In the genomic region with DNA sequence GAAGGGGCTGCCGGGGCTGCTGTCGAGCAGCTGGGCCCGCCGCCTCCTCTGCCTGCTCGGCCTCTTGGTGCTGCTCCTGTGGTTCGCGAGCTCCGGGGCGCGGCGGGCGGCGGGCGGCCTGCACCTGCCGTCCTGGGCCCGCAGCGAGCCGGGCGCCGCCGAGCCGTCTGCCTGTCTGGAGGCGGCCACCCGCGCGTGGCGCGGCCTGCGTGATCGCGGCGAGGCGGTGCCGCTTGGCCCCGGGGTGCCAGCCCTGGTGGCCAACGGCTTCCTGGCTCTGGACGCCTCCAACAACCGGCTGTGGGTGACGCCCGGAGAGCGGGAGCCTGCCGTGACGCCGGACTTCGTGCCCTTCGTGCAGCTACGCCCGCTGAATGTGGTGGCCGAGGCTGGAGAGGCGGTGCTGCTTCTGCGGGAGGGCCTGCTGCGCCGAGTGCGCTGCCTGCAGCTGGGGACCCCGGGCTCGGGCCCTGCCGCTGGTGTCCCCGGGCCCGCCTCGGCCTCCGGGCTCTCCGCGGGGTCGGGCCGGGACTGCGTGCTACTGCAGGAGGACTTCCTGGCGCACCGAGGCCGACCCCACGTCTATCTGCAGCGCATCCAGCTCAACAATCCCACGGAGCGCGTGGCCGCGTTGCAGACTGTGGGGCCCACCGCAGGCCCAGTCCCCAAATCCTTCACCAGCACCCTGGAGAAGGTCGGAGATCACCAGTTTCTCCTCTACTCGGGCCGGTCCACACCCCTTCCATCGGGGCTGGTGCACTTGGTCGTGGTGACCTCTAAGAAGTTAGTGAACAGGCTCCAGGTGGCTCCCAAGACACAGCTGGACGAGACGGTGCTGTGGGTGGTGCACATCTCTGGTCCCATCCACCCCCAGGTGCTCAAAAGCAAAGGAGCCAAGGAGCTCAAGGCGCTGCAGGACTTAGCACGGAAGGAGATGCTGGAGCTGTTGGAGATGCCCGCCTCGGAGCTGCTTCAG, we compare ENCODE assay signal across 7 mouse cellular contexts. TPM values are rescaled to one million over a fixed set of nuclear protein-coding genes. Genes with fewer than 3 reads are reported as not detected.
DNase-seq lines count a peak whose midpoint lies in the region; ATAC-seq and TF ChIP-seq lines count a peak whose summit lies in the region.

No protein-coding gene starts in this region.

- H3K4me3 ChIP-seq in lung, adult 2 months (replicated peaks; ENCODE audit: extremely low read depth, low read depth, low read length), result peak overlapping the region; percentile 80
- H3K4me3 ChIP-seq in heart, embryonic 14.5 days (ENCODE audit: control insufficient read depth in 1 of 2, insufficient read depth in 1 of 2, low read depth in 1 of 2, low read length in 2 of 2), result peak overlapping the region; percentile 92 to 95
- peak overlapping the region; percentile 89 for H3K4me3 ChIP-seq in limb, embryonic 11.5 days (ENCODE audit: low read depth, low read length)
- peak overlapping the region; percentile 96 for H3K4me3 ChIP-seq in midbrain, postnatal 0 days (ENCODE audit: low read depth, low read length)

- peak; percentile 29; the same call in 1 of the 2 replicates for ATAC-seq in heart, embryonic 14.5 days (ENCODE audit: insufficient number of reproducible peaks, insufficient read depth, low FRiP score, low read depth)
- ATAC-seq in limb, embryonic 11.5 days (ENCODE audit: insufficient number of reproducible peaks, low FRiP score, low TSS enrichment, low read depth), result peak; percentile 18; the same call in 1 of the 2 replicates
- peak; percentile 54 for ATAC-seq in midbrain, postnatal 0 days (ENCODE audit: low FRiP score)

- H3K4me1 ChIP-seq in lung, adult 2 months (ENCODE audit: control insufficient read depth, insufficient read depth, low read length), result peaks cover 22% of the 10 kb centered on the region
- H3K4me1 ChIP-seq in heart, embryonic 14.5 days (ENCODE audit: control insufficient read depth in 2 of 2, insufficient read depth in 2 of 2, low read length in 2 of 2), result peaks cover 32 to 46% of the 10 kb centered on the region in 2 experiments
- H3K4me1 ChIP-seq in limb, embryonic 11.5 days (ENCODE audit: control insufficient read depth, insufficient read depth, low read length), result peaks cover 15% of the 10 kb centered on the region
- peaks cover 8% of the 10 kb centered on the region; the same call in 1 of the 2 replicates for H3K4me1 ChIP-seq in midbrain, postnatal 0 days (ENCODE audit: insufficient read depth, low read length)

- peak overlapping the region; percentile 91 for H3K9ac ChIP-seq in heart, embryonic 14.5 days (ENCODE audit: low read length)
- H3K9ac ChIP-seq in limb, embryonic 11.5 days (ENCODE audit: low read length), result peak overlapping the region; percentile 74
- peak overlapping the region; percentile 80 for H3K9ac ChIP-seq in midbrain, postnatal 0 days (replicated peaks; ENCODE audit: low read length, poor library complexity, severe bottlenecking)

- no peak for TF ChIP-seq CTCF in lung, adult 2 months (IDR thresholded peaks at IDR 0.05; ENCODE audit: insufficient read depth, low read length)
- TF ChIP-seq CTCF in midbrain, postnatal 0 days (IDR thresholded peaks at IDR 0.05), result no peak

- peak overlapping the region; percentile 97 for H3K4me2 ChIP-seq in heart, embryonic 14.5 days (ENCODE audit: low read length)
- peak overlapping the region; percentile 98 for H3K4me2 ChIP-seq in limb, embryonic 11.5 days (ENCODE audit: low read depth, severe bottlenecking)
- peak overlapping the region; percentile 99 for H3K4me2 ChIP-seq in midbrain, postnatal 0 days (ENCODE audit: low read depth, low read length, poor library complexity, severe bottlenecking)

- peak overlapping the region; percentile 35 to 68; a peak in 2 of 4 replicates for H3K27ac ChIP-seq in heart, embryonic 14.5 days (replicated peaks in 1 of 2; ENCODE audit: control insufficient read depth in 1 of 2, insufficient read depth in 1 of 2, low read depth in 2 of 2, low read length in 2 of 2)
- no peak overlapping the region for H3K27ac ChIP-seq in limb, embryonic 11.5 days (replicated peaks; ENCODE audit: low read depth, low read length)
- H3K27ac ChIP-seq in midbrain, postnatal 0 days (ENCODE audit: low read depth, low read length), result peak overlapping the region; percentile 66

- no peak for DNase-seq in lung, adult 2 months
- DNase-seq in lung, postnatal 25 days (ENCODE audit: low spot score), result no peak
- peak; percentile 27 for DNase-seq in c-Kit-negative CD71-positive TER-119-positive erythroid progenitor cells, embryonic 14.5 days (ENCODE audit: low read depth, low spot score)
- peak; percentile 35 for DNase-seq in limb, embryonic 11.5 days (ENCODE audit: low spot score)
- no peak for DNase-seq in midbrain, postnatal 0 days (ENCODE audit: low spot score)
- DNase-seq in thymus, postnatal 0 days (ENCODE audit: low spot score), result peak; percentile 37

- peaks cover 35% of the 10 kb centered on the region for H3K36me3 ChIP-seq in heart, embryonic 14.5 days (ENCODE audit: control insufficient read depth, insufficient read depth, low read length)
- H3K36me3 ChIP-seq in limb, embryonic 11.5 days (ENCODE audit: control insufficient read depth, insufficient read depth, low read length), result peaks cover 23% of the 10 kb centered on the region
- H3K36me3 ChIP-seq in midbrain, postnatal 0 days (ENCODE audit: insufficient read depth, low read length), result peaks cover 28% of the 10 kb centered on the region

- WGBS in lung, adult 2 months, result 4% methylated on average over 81 of the region's 88 CpGs
- WGBS in heart, embryonic 14.5 days, result 6% methylated on average over 83 of the region's 88 CpGs
- WGBS in limb, embryonic 11.5 days, result 7% methylated on average over 79 of the region's 88 CpGs
- WGBS in midbrain, postnatal 0 days, result 9% methylated on average over 83 of the region's 88 CpGs

- no peaks in the 10 kb centered on the region for H3K9me3 ChIP-seq in heart, embryonic 14.5 days (ENCODE audit: control insufficient read depth, low read length)
- no peaks in the 10 kb centered on the region for H3K9me3 ChIP-seq in limb, embryonic 11.5 days (ENCODE audit: control insufficient read depth, low read length)
- H3K9me3 ChIP-seq in midbrain, postnatal 0 days (ENCODE audit: low read length), result no peaks in the 10 kb centered on the region

- TF ChIP-seq POLR2A in lung, adult 2 months (IDR thresholded peaks at IDR 0.05; ENCODE audit: borderline replicate concordance, extremely low read depth, low read depth, low read length), result no peak

- no peaks in the 10 kb centered on the region for H3K27me3 ChIP-seq in heart, embryonic 14.5 days (ENCODE audit: control insufficient read depth, insufficient read depth, low read length)
- H3K27me3 ChIP-seq in limb, embryonic 11.5 days (ENCODE audit: control insufficient read depth, insufficient read depth, low read length), result no peaks in the 10 kb centered on the region
- H3K27me3 ChIP-seq in midbrain, postnatal 0 days (ENCODE audit: insufficient read depth, low read length), result no peaks in the 10 kb centered on the region

RNA-seq across cellular contexts. Expression of a gene that starts 0.6 kb away (rescaled TPM):
- polyA plus RNA-seq in lung, adult 2 months (2012; rRNA removed), result 84.1 and 97.5 TPM in 2 replicates
- 19.3 and 22.1 TPM in 2 replicates for polyA plus RNA-seq in heart, embryonic 14.5 days (2014; fragmentation: Nextera tagmentation; extraction: Ambion mirVana)
- 17.4 and 19.7 TPM in 2 replicates for polyA plus RNA-seq in limb, embryonic 11.5 days (2014; fragmentation: Nextera tagmentation; extraction: Ambion mirVana)
- total RNA-seq in midbrain, postnatal 0 days (2014; rRNA removed), result 56.8 and 68.3 TPM in 2 replicates
- 10.6 and 12.3 TPM in 2 replicates for polyA plus RNA-seq in midbrain, postnatal 0 days (2015; fragmentation: Nextera tagmentation; extraction: Ambion mirVana)
- 21.8 and 28.9 TPM in 2 replicates for polyA plus RNA-seq in thymus, postnatal 0 days (2015; fragmentation: Nextera tagmentation; extraction: Ambion mirVana)

RNA-seq across cellular contexts. Expression of a gene that starts 4.8 kb away (rescaled TPM):
- 45.0 and 62.2 TPM in 2 replicates for polyA plus RNA-seq in lung, adult 2 months (2012; rRNA removed)
- polyA plus RNA-seq in heart, embryonic 14.5 days (2014; fragmentation: Nextera tagmentation; extraction: Ambion mirVana), result 50.1 and 50.7 TPM in 2 replicates
- polyA plus RNA-seq in limb, embryonic 11.5 days (2014; fragmentation: Nextera tagmentation; extraction: Ambion mirVana), result 39.0 and 40.9 TPM in 2 replicates
- total RNA-seq in midbrain, postnatal 0 days (2014; rRNA removed), result 25.1 and 26.1 TPM in 2 replicates
- polyA plus RNA-seq in midbrain, postnatal 0 days (2015; fragmentation: Nextera tagmentation; extraction: Ambion mirVana), result 20.0 and 20.2 TPM in 2 replicates
- 11.4 TPM in 2 replicates for polyA plus RNA-seq in thymus, postnatal 0 days (2015; fragmentation: Nextera tagmentation; extraction: Ambion mirVana)

RNA-seq across cellular contexts. Expression of a gene that starts 36.8 kb away (rescaled TPM):
- 36.5 and 52.2 TPM in 2 replicates for polyA plus RNA-seq in lung, adult 2 months (2012; rRNA removed)
- polyA plus RNA-seq in heart, embryonic 14.5 days (2014; fragmentation: Nextera tagmentation; extraction: Ambion mirVana), result 107 and 117 TPM in 2 replicates
- polyA plus RNA-seq in limb, embryonic 11.5 days (2014; fragmentation: Nextera tagmentation; extraction: Ambion mirVana), result 20.7 and 23.7 TPM in 2 replicates
- total RNA-seq in midbrain, postnatal 0 days (2014; rRNA removed), result 92.3 and 97.7 TPM in 2 replicates
- polyA plus RNA-seq in midbrain, postnatal 0 days (2015; fragmentation: Nextera tagmentation; extraction: Ambion mirVana), result 96.9 and 99.0 TPM in 2 replicates
- 18.2 and 18.8 TPM in 2 replicates for polyA plus RNA-seq in thymus, postnatal 0 days (2015; fragmentation: Nextera tagmentation; extraction: Ambion mirVana)

RNA-seq across cellular contexts. Expression of a gene that starts 44.3 kb away (rescaled TPM):
- polyA plus RNA-seq in lung, adult 2 months (2012; rRNA removed), result not detected in 2 replicates
- 180 and 234 TPM in 2 replicates for polyA plus RNA-seq in heart, embryonic 14.5 days (2014; fragmentation: Nextera tagmentation; extraction: Ambion mirVana)
- not detected in 2 replicates for polyA plus RNA-seq in limb, embryonic 11.5 days (2014; fragmentation: Nextera tagmentation; extraction: Ambion mirVana)
- not detected in 2 replicates for total RNA-seq in midbrain, postnatal 0 days (2014; rRNA removed)
- 0.29 TPM in 1 of 2 replicates, not detected in the other for polyA plus RNA-seq in midbrain, postnatal 0 days (2015; fragmentation: Nextera tagmentation; extraction: Ambion mirVana)
- polyA plus RNA-seq in thymus, postnatal 0 days (2015; fragmentation: Nextera tagmentation; extraction: Ambion mirVana), result 0.42 and 0.62 TPM in 2 replicates

RNA-seq across cellular contexts. Expression of a gene that starts 59.2 kb away (rescaled TPM):
- 31.3 and 55.1 TPM in 2 replicates for polyA plus RNA-seq in lung, adult 2 months (2012; rRNA removed)
- polyA plus RNA-seq in heart, embryonic 14.5 days (2014; fragmentation: Nextera tagmentation; extraction: Ambion mirVana), result 7,026 and 7,623 TPM in 2 replicates
- 0.31 and 2.0 TPM in 2 replicates for polyA plus RNA-seq in limb, embryonic 11.5 days (2014; fragmentation: Nextera tagmentation; extraction: Ambion mirVana)
- total RNA-seq in midbrain, postnatal 0 days (2014; rRNA removed), result 2.2 and 2.9 TPM in 2 replicates
- polyA plus RNA-seq in midbrain, postnatal 0 days (2015; fragmentation: Nextera tagmentation; extraction: Ambion mirVana), result 4.5 and 6.1 TPM in 2 replicates
- 0.76 and 0.88 TPM in 2 replicates for polyA plus RNA-seq in thymus, postnatal 0 days (2015; fragmentation: Nextera tagmentation; extraction: Ambion mirVana)

Comparison
In these comparisons a context has a peak if more than half of its experiments do, and no peak if none do; other contexts are left out.
1. DNase-seq: peak in c-Kit-negative CD71-positive TER-119-positive erythroid progenitor cells, embryonic 14.5 days (single experiment), limb, embryonic 11.5 days (single experiment) and thymus, postnatal 0 days (single experiment); none in lung, adult 2 months (single experiment), lung, postnatal 25 days (single experiment) and midbrain, postnatal 0 days (single experiment).
2. Peak in every context shown above with its lines, with median percentiles within 50 percentile points of each other: H3K4me3 ChIP-seq, ATAC-seq, H3K4me2 ChIP-seq and H3K9ac ChIP-seq.